10 mouse cellular contexts compared by ENCODE assay signal in the genomic region with DNA sequence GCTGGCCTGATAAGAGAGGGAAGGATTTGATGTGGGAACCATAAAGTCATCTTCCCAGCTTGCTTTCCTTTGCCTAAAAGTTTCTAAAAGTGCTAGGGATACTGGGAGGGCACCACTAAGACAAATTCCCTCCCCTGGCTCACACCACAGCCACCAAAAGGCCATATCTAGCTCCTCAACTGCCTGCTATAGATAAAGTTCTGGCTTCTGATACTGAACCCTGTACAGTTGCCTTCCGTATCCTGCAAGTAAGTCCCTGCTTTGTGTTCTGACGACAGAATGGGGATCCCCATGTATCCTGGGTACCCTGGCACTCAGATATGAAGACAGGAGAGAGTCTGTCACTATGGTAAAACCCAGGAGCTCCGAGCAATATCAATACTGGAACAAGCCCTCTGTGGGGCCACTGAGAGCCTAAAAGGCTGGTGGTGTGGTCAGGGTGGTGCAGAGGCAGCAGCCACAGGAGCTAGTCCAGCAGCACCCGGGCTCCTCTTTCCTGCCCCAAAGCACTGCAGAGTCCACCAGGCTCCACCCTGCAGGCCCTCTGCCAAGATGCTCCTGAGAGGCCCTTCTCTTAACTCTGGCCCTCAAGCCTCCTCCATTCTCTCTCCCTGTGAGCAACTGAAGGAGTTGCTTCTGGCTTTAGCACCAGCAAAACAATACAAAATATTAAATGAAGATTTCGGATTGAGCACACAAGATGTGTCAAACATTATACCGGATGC. TPM values are rescaled to one million over a fixed set of nuclear protein-coding genes. Genes with fewer than 3 reads are reported as not detected.
DNase-seq lines count a peak whose midpoint lies in the region; ATAC-seq lines count a peak whose summit lies in the region.
"Had no signal": no experiment of that assay in that cellular context is flagged by ENCODE, and none has a peak within 500 bp of the region (broad histone marks: within the 10 kb centered on the region; RNA-seq: fewer than 3 reads in every experiment).

No protein-coding gene starts in this region.

- peak overlapping the region; percentile 41; the same call in 1 of the 2 replicates for H3K27ac ChIP-seq in embryonic facial prominence, embryonic 11.5 days (replicated peaks; ENCODE audit: low read depth, low read length)
- H3K27ac ChIP-seq in limb, embryonic 10.5 days = peak overlapping the region; percentile 10; the same call in 1 of the 2 replicates
- peak overlapping the region; percentile 94 for H3K27ac ChIP-seq in midbrain, embryonic 16.5 days (ENCODE audit: low read length)

- H3K4me1 ChIP-seq in embryonic facial prominence, embryonic 11.5 days (ENCODE audit: control insufficient read depth, insufficient read depth, low read length) = peaks cover 20% of the 10 kb centered on the region
- H3K4me1 ChIP-seq in limb, embryonic 10.5 days = peaks cover 65% of the 10 kb centered on the region
- H3K4me1 ChIP-seq in midbrain, embryonic 16.5 days (ENCODE audit: control insufficient read depth, insufficient read depth, low read length) = peaks cover 45% of the 10 kb centered on the region

- no peak overlapping the region for H3K4me3 ChIP-seq in embryonic facial prominence, embryonic 11.5 days (ENCODE audit: low read depth, low read length)
- no peak overlapping the region for H3K4me3 ChIP-seq in limb, embryonic 10.5 days
- no peak overlapping the region for H3K4me3 ChIP-seq in midbrain, embryonic 16.5 days (ENCODE audit: low read depth, low read length)

- no peak for ATAC-seq in embryonic facial prominence, embryonic 11.5 days (replicated peaks; ENCODE audit: insufficient number of reproducible peaks, low FRiP score, low TSS enrichment, low read depth)
- ATAC-seq in midbrain, embryonic 16.5 days = no peak

- no peaks in the 10 kb centered on the region; the same call in 1 of the 2 replicates for H3K36me3 ChIP-seq in embryonic facial prominence, embryonic 11.5 days (replicated peaks; ENCODE audit: control insufficient read depth, insufficient read depth, low read depth, low read length)
- peaks cover 27% of the 10 kb centered on the region for H3K36me3 ChIP-seq in limb, embryonic 10.5 days
- H3K36me3 ChIP-seq in midbrain, embryonic 16.5 days (ENCODE audit: control insufficient read depth, insufficient read depth, low read length) = peaks cover 19% of the 10 kb centered on the region

- DNase-seq in kidney, adult 18-20 months = peak; percentile 35
- DNase-seq in kidney, adult 11 months = no peak
- no peak for DNase-seq in embryonic facial prominence, embryonic 11.5 days (ENCODE audit: low spot score)
- DNase-seq in limb, embryonic 10.5 days (ENCODE audit: low spot score) = no peak
- DNase-seq in retina, postnatal 1 day = no peak
- DNase-seq in left cerebral cortex, adult 8-10 months (ENCODE audit: low spot score in 2 of 2) = no peak
- DNase-seq in urinary bladder, postnatal 4 days (ENCODE audit: low spot score in 2 of 2) = no peak

- no peaks in the 10 kb centered on the region for H3K27me3 ChIP-seq in embryonic facial prominence, embryonic 11.5 days (ENCODE audit: control insufficient read depth, insufficient read depth, low read length)
- peaks cover 18% of the 10 kb centered on the region for H3K27me3 ChIP-seq in limb, embryonic 10.5 days (ENCODE audit: low read depth, poor library complexity, severe bottlenecking)
- H3K27me3 ChIP-seq in midbrain, embryonic 16.5 days (ENCODE audit: control insufficient read depth, insufficient read depth, low read depth, low read length) = no peaks in the 10 kb centered on the region

- no peaks in the 10 kb centered on the region for H3K9me3 ChIP-seq in embryonic facial prominence, embryonic 11.5 days (replicated peaks; ENCODE audit: control insufficient read depth, low read length)
- H3K9me3 ChIP-seq in limb, embryonic 10.5 days (replicated peaks) = no peaks in the 10 kb centered on the region
- H3K9me3 ChIP-seq in midbrain, embryonic 16.5 days (replicated peaks; ENCODE audit: control insufficient read depth, low read length, poor library complexity, severe bottlenecking) = no peaks in the 10 kb centered on the region
- H3K9me3 ChIP-seq: heart, embryonic 12.5 days had no signal

- WGBS in embryonic facial prominence, embryonic 11.5 days = 80% methylated on average over 6 of the region's 6 CpGs
- 83% methylated on average over 6 of the region's 6 CpGs for WGBS in limb, embryonic 10.5 days
- 74% methylated on average over 6 of the region's 6 CpGs for WGBS in midbrain, embryonic 16.5 days

- no peak overlapping the region for H3K9ac ChIP-seq in embryonic facial prominence, embryonic 11.5 days (replicated peaks; ENCODE audit: low read length)
- H3K9ac ChIP-seq in midbrain, embryonic 16.5 days (ENCODE audit: low read depth, low read length) = no peak overlapping the region
- H3K9ac ChIP-seq: heart, embryonic 12.5 days had no signal

- no peak overlapping the region for H3K4me2 ChIP-seq in embryonic facial prominence, embryonic 11.5 days (ENCODE audit: low read depth, low read length)
- H3K4me2 ChIP-seq in midbrain, embryonic 16.5 days (ENCODE audit: low read length) = no peak overlapping the region; the same call in 1 of the 2 replicates

RNA-seq across cellular contexts. Expression of a gene that starts 8.0 kb away (rescaled TPM):
- polyA plus RNA-seq in embryonic facial prominence, embryonic 11.5 days (2014; fragmentation: Nextera tagmentation; extraction: Ambion mirVana) = 1.6 and 1.9 TPM in 2 replicates
- 2.5 and 3.3 TPM in 2 replicates for polyA plus RNA-seq in limb, embryonic 10.5 days (2016; fragmentation: Nextera tagmentation; extraction: Ambion mirVana)
- polyA plus RNA-seq in midbrain, embryonic 16.5 days (2015; fragmentation: Nextera tagmentation; extraction: Ambion mirVana) = 6.1 and 9.5 TPM in 2 replicates
- 1 to 10 TPM; 2.1 to 4.8 (median 3.4) TPM for total RNA-seq in left cerebral cortex, adult 8-10 months (2022)

RNA-seq across cellular contexts. Expression of a gene that starts 10.7 kb away (rescaled TPM):
- polyA plus RNA-seq in embryonic facial prominence, embryonic 11.5 days (2014; fragmentation: Nextera tagmentation; extraction: Ambion mirVana) = 18.8 and 21.9 TPM in 2 replicates
- 28.5 and 36.3 TPM in 2 replicates for polyA plus RNA-seq in limb, embryonic 10.5 days (2016; fragmentation: Nextera tagmentation; extraction: Ambion mirVana)
- 126 and 129 TPM in 2 replicates for polyA plus RNA-seq in midbrain, embryonic 16.5 days (2015; fragmentation: Nextera tagmentation; extraction: Ambion mirVana)
- 100 to 1,000 TPM; 328 to 363 (median 345) TPM for total RNA-seq in left cerebral cortex, adult 8-10 months (2022)
- total RNA-seq: common myeloid progenitor, adult 5-6 weeks had no signal

RNA-seq across cellular contexts. Expression of a gene that starts 15.7 kb away (rescaled TPM):
- polyA plus RNA-seq in embryonic facial prominence, embryonic 11.5 days (2014; fragmentation: Nextera tagmentation; extraction: Ambion mirVana) = 5.8 and 6.6 TPM in 2 replicates
- 11.5 and 13.0 TPM in 2 replicates for polyA plus RNA-seq in limb, embryonic 10.5 days (2016; fragmentation: Nextera tagmentation; extraction: Ambion mirVana)
- polyA plus RNA-seq in midbrain, embryonic 16.5 days (2015; fragmentation: Nextera tagmentation; extraction: Ambion mirVana) = 1.9 and 2.0 TPM in 2 replicates
- 1 to 10 TPM in 2 of 4 experiments, under 1 TPM in 2; 0.50 to 1.5 (median 0.85) TPM for total RNA-seq in left cerebral cortex, adult 8-10 months (2022)

RNA-seq across cellular contexts. Expression of a gene that starts 15.9 kb away (rescaled TPM):
- 11.7 and 14.3 TPM in 2 replicates for polyA plus RNA-seq in embryonic facial prominence, embryonic 11.5 days (2014; fragmentation: Nextera tagmentation; extraction: Ambion mirVana)
- 19.6 and 20.6 TPM in 2 replicates for polyA plus RNA-seq in limb, embryonic 10.5 days (2016; fragmentation: Nextera tagmentation; extraction: Ambion mirVana)
- polyA plus RNA-seq in midbrain, embryonic 16.5 days (2015; fragmentation: Nextera tagmentation; extraction: Ambion mirVana) = 39.7 and 40.1 TPM in 2 replicates
- total RNA-seq in left cerebral cortex, adult 8-10 months (2022) = 10 to 100 TPM; 31.7 to 33.7 (median 32.7) TPM

RNA-seq across cellular contexts. Expression of a gene that starts 43.5 kb away (rescaled TPM):
- 12.6 and 13.7 TPM in 2 replicates for polyA plus RNA-seq in embryonic facial prominence, embryonic 11.5 days (2014; fragmentation: Nextera tagmentation; extraction: Ambion mirVana)
- 19.0 and 25.2 TPM in 2 replicates for polyA plus RNA-seq in limb, embryonic 10.5 days (2016; fragmentation: Nextera tagmentation; extraction: Ambion mirVana)
- polyA plus RNA-seq in midbrain, embryonic 16.5 days (2015; fragmentation: Nextera tagmentation; extraction: Ambion mirVana) = 51.6 and 53.4 TPM in 2 replicates
- 100 to 1,000 TPM; 121 to 130 (median 128) TPM for total RNA-seq in left cerebral cortex, adult 8-10 months (2022)

Comparison
In these comparisons a context has a peak if more than half of its experiments do, and no peak if none do; other contexts are left out.
1. H3K27ac ChIP-seq: peak in every context shown above with its lines; median percentile 94 in midbrain, embryonic 16.5 days; 41 in embryonic facial prominence, embryonic 11.5 days; 10 in limb, embryonic 10.5 days.